Mouse (Mus musculus) liver, adult 2 months (tissue): ENCODE results near the gene Gm3238.
"Not testable (repeated sequence)": the region's sequence is repeated elsewhere in the genome, so short reads cannot be mapped to it uniquely, and the experiment has no call there.

ENCODE experiments used
- CTCF ChIP-seq: fragments of 200-500 bp; IDR thresholded peaks from 2 replicates; pipeline ENCODE4 v1.5.1; 2011; ENCODE audit warnings: low read depth, low read length, control low read depth
- POLR2A ChIP-seq: fragments of 200-500 bp; IDR thresholded peaks from 2 replicates; pipeline ENCODE4 v1.6.1; 2011; ENCODE audit warnings: low read length, control low read depth; ENCODE audit not compliant: insufficient read depth; ENCODE audit errors: extremely low read depth

GRCm38 (mm10) chr10:77741924-77742688, 29.0 kb downstream of the Gm3238 start, which contains the start of gene Gm18596:
- TF ChIP-seq CTCF, POLR2A: not testable (repeated sequence)
